Mouse (Mus musculus) skeletal muscle tissue, adult 2 months (tissue): ENCODE measurements around the gene Rabl3.

ENCODE experiments used
- DNase-seq: peaks from one replicate; pipeline ENCODE4 v3.0.0-alpha.2; 2012; ENCODE audit warnings: low read depth, low spot score

Rabl3 gene

DNA sequence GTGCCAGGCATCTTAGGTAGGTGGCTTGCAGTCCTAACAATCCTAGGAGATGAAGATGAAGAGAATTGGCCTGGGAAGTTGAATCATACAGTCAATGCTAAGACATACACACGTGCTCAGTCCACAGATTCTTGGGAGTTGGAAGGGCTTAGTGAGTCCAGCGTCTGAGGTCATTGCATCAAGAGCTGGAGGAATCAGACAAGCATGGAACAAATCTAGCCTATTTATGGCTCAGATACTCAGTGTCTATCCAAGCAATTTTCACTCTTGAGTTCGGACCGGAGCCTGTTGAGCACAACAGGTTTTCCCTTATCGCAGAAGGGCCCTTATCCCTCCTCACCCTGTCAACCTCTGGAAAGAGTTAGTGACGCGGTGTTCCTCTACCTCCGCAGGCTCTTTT is 51.9 kb downstream of the Rabl3 start:
- DNase-seq = no peak

- DNase-seq = no peak
These were observed 57.7 kb downstream of the Rabl3 start for GRCm38 (mm10) chr16:37597412-37597811.

- DNase-seq = no peak
These were observed 58.8 kb downstream of the Rabl3 start for GRCm38 (mm10) chr16:37598463-37598862.

DNA sequence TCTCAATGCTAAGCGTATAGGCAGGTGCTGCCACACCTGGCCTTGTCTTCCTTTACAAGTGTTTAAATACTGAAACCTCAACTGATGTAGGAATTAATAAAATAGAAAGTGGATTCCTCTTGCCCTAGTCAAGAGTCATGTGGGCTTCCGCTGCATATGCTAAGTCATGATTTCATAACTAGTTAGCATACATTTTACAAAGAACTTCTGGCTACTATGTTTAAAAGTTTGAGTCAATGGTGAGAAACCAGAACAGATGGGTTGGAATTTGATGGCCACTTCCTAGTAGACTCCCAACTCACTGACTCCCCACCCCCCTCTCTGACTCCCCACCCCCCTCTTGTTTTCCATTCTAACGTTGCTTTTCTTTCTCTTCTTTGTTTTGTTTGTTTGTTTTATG is 59.6 kb downstream of the Rabl3 start:
- DNase-seq = no peak

- no peak for DNase-seq
These were observed 63.7 kb downstream of the Rabl3 start for GRCm38 (mm10) chr16:37603431-37603830.

DNA sequence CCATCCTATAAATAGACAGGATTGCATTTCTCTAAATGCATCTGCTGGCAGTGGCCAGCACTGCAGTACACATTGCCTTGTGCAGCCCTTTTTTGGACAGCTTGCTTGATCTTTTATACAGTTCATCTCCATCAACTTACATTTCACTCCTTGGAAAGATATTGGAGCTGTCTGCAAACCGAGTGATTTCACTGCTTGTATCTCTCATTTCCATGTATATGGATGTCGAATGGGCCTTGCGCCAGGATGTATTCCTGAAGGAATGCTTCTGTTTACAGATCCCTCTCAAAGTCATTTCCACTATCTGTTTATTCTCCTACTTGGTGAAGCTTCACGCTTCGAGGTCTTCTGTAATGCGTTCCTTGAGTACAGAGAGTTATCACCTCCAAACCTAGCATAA is 64.6 kb downstream of the Rabl3 start:
- no peak for DNase-seq

DNA sequence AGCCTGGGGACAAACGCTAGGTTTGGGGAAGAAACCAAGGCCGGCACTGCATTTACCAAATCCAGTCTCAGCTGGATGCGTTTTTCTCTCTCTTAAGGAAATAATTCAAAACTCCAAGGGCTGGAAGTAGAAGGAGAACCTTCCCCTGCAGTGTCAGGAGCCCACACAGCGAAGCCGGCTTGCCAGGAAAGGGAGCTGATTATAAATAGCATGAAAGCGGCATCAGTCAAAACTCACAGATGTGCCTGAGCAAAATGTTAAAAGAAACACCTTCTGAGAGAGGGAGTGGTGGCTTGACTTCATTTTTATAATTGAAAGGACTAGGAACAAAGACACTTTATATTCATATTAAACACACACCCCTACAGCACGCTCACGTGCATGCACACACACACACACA is 70.6 kb downstream of the Rabl3 start:
- DNase-seq = no peak

DNA sequence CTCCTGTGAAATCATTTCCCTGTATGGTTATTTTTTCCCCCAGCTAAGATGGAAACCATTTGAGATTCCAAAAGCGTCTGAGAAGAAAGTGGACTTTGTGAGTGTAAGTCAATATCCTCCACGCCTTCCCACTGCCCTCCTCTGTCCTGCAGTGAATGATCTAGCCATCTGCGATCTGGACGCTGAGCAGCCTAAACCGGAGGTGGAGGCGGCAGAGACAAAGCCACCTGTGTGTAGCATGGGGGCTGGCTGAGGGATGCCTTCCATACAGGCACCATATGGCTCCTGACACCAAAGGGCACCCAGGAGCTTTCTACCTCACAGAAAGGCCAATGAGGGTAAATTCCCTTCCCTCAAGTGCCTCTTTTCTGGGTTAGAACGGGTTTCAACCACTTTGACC is 71.4 kb downstream of the Rabl3 start:
- DNase-seq = no peak

GRCm38 (mm10) chr16:37612013-37612412 is 72.3 kb downstream of the Rabl3 start:
- no peak for DNase-seq

DNA sequence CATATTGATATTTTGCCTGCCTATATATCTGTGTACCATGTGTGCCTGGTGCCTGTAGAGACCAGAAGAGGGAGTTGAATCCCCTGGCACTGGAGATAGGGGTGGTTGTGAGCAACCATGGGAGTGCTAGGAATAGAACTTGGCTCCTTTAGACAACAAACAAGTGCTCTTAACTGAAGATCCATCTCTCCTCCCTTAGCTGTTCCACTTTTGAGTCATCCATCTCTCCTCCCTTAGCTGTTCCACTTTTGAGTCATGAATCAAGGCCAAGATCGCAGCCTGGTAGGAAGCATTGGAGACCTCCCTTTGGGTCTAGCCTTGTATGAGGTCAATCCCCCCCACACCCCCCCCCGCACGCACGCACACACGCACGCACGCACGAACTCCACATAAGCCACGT is 74.9 kb downstream of the Rabl3 start:
- no peak for DNase-seq

GRCm38 (mm10) chr16:37615429-37615828 is 75.7 kb downstream of the Rabl3 start:
- DNase-seq = no peak

- no peak for DNase-seq
These were observed 76.4 kb downstream of the Rabl3 start for GRCm38 (mm10) chr16:37616104-37616503.

DNA sequence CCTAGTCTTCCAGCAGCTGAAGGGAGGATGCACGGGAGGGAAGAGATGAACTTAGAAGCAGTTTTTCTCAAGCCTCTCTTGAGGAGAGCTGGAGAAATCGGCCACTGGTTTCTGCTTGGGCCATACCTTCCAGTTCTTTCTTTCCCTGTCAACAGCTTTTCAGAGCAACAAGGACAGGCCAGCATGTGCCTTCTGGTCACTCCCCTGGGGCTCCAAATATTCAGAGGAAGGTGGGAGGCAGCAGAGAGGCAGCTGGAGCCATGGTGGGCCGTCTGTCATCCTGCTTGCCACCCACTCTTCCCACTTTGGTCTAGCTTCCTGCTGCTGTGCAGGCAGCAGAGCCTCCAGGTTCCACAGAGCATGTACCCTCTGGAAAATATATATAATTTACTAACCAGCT is 78.0 kb downstream of the Rabl3 start:
- no peak for DNase-seq
